Mouse (Mus musculus): ENCODE measurements around the gene Ddx23.

Ddx23 gene

GRCm38 (mm10) chr15:98662567-98663545, at the start of gene Ddx23:
Gene Ddx23 (minus strand): TSS chr15:98662894.
- DNase-seq, result peak; percentile 95

- DNase-seq, result peak; percentile 82
Observed at GRCm38 (mm10) chr15:98710442-98710841, 47.7 kb upstream of the Ddx23 start.

GRCm38 (mm10) chr15:98707766-98708372, 45.2 kb upstream of the Ddx23 start, which contains the start of gene Ccdc65:
Gene Ccdc65 (plus strand): TSS chr15:98708207.
- DNase-seq, result peak; percentile 76

- no peak for DNase-seq
Observed at GRCm38 (mm10) chr15:98704312-98704711, 41.6 kb upstream of the Ddx23 start.

- DNase-seq, result peak; percentile 89
Observed at GRCm38 (mm10) chr15:98699190-98700105, 36.8 kb upstream of the Ddx23 start.

- no peak for DNase-seq
Observed at GRCm38 (mm10) chr15:98696216-98696615, 33.5 kb upstream of the Ddx23 start.

- DNase-seq, result no peak
Observed at GRCm38 (mm10) chr15:98695726-98696125, 33.0 kb upstream of the Ddx23 start.

- DNase-seq, result no peak
Observed at GRCm38 (mm10) chr15:98692171-98692715, 29.5 kb upstream of the Ddx23 start.

- no peak for DNase-seq
Observed at GRCm38 (mm10) chr15:98691486-98692147, 28.9 kb upstream of the Ddx23 start.

- DNase-seq, result no peak
Observed at GRCm38 (mm10) chr15:98689682-98690081, 27.0 kb upstream of the Ddx23 start.

GRCm38 (mm10) chr15:98685926-98686325, 23.2 kb upstream of the Ddx23 start:
- DNase-seq, result no peak

- no peak for DNase-seq
Observed at GRCm38 (mm10) chr15:98683746-98684145, 21.1 kb upstream of the Ddx23 start.

- no peak for DNase-seq
Observed at GRCm38 (mm10) chr15:98683177-98683576, 20.5 kb upstream of the Ddx23 start.

GRCm38 (mm10) chr15:98681633-98682032, 18.9 kb upstream of the Ddx23 start:
- no peak for DNase-seq

GRCm38 (mm10) chr15:98680660-98681059, 18.0 kb upstream of the Ddx23 start:
- no peak for DNase-seq

GRCm38 (mm10) chr15:98677977-98678376, 15.3 kb upstream of the Ddx23 start:
- no peak for DNase-seq

- peak; percentile 76 for DNase-seq
Observed at GRCm38 (mm10) chr15:98676940-98677728, 14.4 kb upstream of the Ddx23 start, which contains the start of gene Rnd1. Gene Rnd1 (minus strand): TSS chr15:98677461.

GRCm38 (mm10) chr15:98676471-98676870, 13.8 kb upstream of the Ddx23 start:
- peak; percentile 36 for DNase-seq

- DNase-seq, result no peak
Observed at GRCm38 (mm10) chr15:98675634-98676250, 13.0 kb upstream of the Ddx23 start.

- no peak for DNase-seq
Observed at GRCm38 (mm10) chr15:98674994-98675545, 12.4 kb upstream of the Ddx23 start.

Measured in thymus, postnatal 14 days (tissue).